In the genomic region with DNA sequence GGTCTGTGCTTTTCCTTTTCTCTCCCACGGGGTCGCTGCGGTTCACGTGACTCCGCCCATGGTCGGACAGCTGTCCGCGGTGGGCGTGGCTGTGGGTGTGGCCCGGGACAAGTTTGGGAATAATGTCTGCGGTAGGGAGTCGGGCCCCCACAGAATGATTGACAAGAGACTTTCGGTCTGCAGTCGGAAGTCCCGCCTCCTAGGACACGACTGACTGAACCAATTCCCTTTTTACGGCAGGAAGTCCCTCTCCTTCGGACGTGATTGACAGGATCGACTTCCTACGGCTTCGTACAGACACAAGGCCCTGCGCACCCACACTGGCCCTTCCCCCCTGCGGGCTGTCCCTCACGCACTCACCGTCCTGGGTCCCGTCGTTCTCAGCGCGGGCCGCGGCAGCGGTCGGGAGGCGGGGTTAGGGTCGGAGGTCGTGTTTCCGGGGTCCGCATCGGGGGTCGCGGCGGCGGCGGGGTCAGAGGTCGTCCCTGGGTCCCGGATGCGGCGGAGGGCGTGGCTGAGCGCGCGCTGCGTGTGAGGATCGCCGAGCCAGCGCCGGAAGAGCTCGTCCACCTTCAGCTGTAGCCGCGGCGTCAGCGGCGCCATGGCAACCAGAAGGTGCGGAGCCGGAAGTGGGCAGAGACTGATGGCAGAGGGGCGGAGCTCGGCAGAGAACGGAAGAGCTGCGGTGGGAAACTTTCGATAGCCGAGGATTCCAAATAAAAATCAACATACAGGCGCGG, we compare ENCODE assay signal across 8 mouse cellular contexts. TPM values are rescaled to one million over a fixed set of nuclear protein-coding genes. Genes with fewer than 3 reads are reported as not detected.
A peak's percentile ranks its signal among the peaks of the same experiment; 100 is the strongest.
DNase-seq lines count a peak whose midpoint lies in the region; ATAC-seq lines count a peak whose summit lies in the region.

No protein-coding gene starts in this region.

- peak overlapping the region; percentile 72 for H3K9ac ChIP-seq in intestine, embryonic 14.5 days (ENCODE audit: low read length)

- WGBS in intestine, embryonic 14.5 days, result under 1% methylated on average over 74 of the region's 74 CpGs

- H3K9me3 ChIP-seq in intestine, embryonic 14.5 days (ENCODE audit: control insufficient read depth, low read length), result 0 out of 2 replicates have a peak, but pooled peaks cover 2% of the 10 kb centered on the region

- no peaks in the 10 kb centered on the region for H3K36me3 ChIP-seq in intestine, embryonic 14.5 days (ENCODE audit: control insufficient read depth, insufficient read depth, low read length)

- H3K4me2 ChIP-seq in intestine, embryonic 14.5 days (ENCODE audit: low read length), result peak overlapping the region; percentile 58

- peak; percentile 99 for DNase-seq in adrenal gland, adult (ENCODE audit: inconsistent age in 2 of 2, low spot score in 1 of 2)
- peak; percentile 97 for DNase-seq in embryo, embryonic 10.5 days (ENCODE audit: low spot score)
- DNase-seq in gastrocnemius, postnatal 25 days, result peak; percentile 98
- DNase-seq in intestine, embryonic 14.5 days (ENCODE audit: low spot score), result no peak
- DNase-seq in left cerebral cortex, postnatal 14 days (ENCODE audit: low spot score in 2 of 2), result peak; percentile 97 to 98
- DNase-seq in mesoderm, embryonic 11.5 days (ENCODE audit: low read depth, low spot score), result peak; percentile 97
- DNase-seq in right cerebral cortex, postnatal 4 days, result peak; percentile 97
- no peak for DNase-seq in B cell, adult 2 months

- peak overlapping the region; percentile 55 for H3K4me3 ChIP-seq in intestine, embryonic 14.5 days (ENCODE audit: low read depth, low read length)

- no peaks in the 10 kb centered on the region for H3K4me1 ChIP-seq in intestine, embryonic 14.5 days (replicated peaks; ENCODE audit: control insufficient read depth, insufficient read depth, low read length)

- ATAC-seq in intestine, embryonic 14.5 days (replicated peaks; ENCODE audit: low FRiP score, low TSS enrichment, low read depth), result peak; percentile 69

- intact Hi-C loops in left cerebral cortex, postnatal 14 days (cut with DNase I), result loop anchor here (5.0 kb wide), 1 partner anchor 49 kb away; no protein-coding TSS in a partner anchor

- no peaks in the 10 kb centered on the region for H3K27me3 ChIP-seq in intestine, embryonic 14.5 days (replicated peaks; ENCODE audit: control insufficient read depth, insufficient read depth, low read length)

- peak overlapping the region; percentile 98 for H3K27ac ChIP-seq in intestine, embryonic 14.5 days (ENCODE audit: low read depth)

RNA-seq across cellular contexts. Expression of a gene that starts 53.0 kb away (rescaled TPM):
- 10 to 100 TPM; 32.5 to 37.0 TPM for total RNA-seq in gastrocnemius, postnatal 25 days (2021)
- polyA plus RNA-seq in intestine, embryonic 14.5 days (2014; fragmentation: Nextera tagmentation; extraction: Ambion mirVana), result 138 and 148 TPM in 2 replicates
- 10 to 100 TPM; 84.9 to 97.5 TPM for total RNA-seq in left cerebral cortex, postnatal 14 days (2021)

Comparison
In these comparisons a context has a peak if more than half of its experiments do, and no peak if none do; other contexts are left out.
1. DNase-seq: peak in adrenal gland, adult (2 of 2), embryo, embryonic 10.5 days (single experiment), gastrocnemius, postnatal 25 days (single experiment), left cerebral cortex, postnatal 14 days (2 of 2), mesoderm, embryonic 11.5 days (single experiment) and right cerebral cortex, postnatal 4 days (single experiment); none in intestine, embryonic 14.5 days (single experiment) and B cell, adult 2 months (0 of 2).